In the genomic region with DNA sequence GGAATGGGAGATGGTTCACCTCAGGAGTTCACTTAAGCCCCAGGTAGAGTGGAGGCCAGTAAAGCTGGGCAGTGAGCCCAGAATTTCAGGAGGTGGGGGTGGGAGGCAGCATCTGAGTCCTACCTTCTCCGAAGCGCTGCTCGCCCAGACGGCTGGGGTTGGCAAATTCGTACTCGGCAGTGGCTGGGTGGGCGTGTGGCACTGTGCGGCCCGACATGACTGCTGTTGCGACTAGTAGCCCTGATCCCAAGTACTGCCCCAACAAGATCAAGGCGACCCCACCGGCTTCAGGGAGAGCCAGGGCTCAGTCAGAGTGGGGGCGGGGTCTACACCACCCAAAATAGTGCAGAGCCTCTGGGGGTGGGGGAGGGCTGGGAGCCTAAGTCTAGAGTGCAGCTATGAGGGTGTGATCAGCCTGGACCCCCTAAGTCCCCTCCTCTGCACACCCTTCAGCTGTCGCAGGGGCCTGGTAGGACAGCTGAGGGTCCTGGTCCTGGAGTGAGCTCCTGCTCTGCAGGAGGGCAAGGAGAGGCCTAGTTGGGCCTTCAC, we compare ENCODE assay signal across 9 mouse cellular contexts. TPM values are rescaled to one million over a fixed set of nuclear protein-coding genes. Genes with fewer than 3 reads are reported as not detected.
A peak's percentile ranks its signal among the peaks of the same experiment; 100 is the strongest.
DNase-seq lines count a peak whose midpoint lies in the region; ATAC-seq and TF ChIP-seq lines count a peak whose summit lies in the region.
"Had no signal": no experiment of that assay in that cellular context is flagged by ENCODE, and none has a peak within 500 bp of the region (broad histone marks: within the 10 kb centered on the region; RNA-seq: fewer than 3 reads in every experiment).

A gene (minus strand): TSS at position 301 of the 549 bp plus-strand sequence.

- H3K4me3 ChIP-seq in heart, embryonic 13.5 days: peak within 1 kb of the TSS; percentile 66
- peak within 1 kb of the TSS; percentile 56 for H3K4me3 ChIP-seq in liver, adult 2 months (ENCODE audit: insufficient read depth, low read depth, low read length)

- POLR2A ChIA-PET in Patski (lab: Charles Lee): interaction anchor here (2.4 kb wide), 1 partner anchor 25 kb away, joined by 12 read pairs; no protein-coding TSS in a partner anchor

- peak within 1 kb of the TSS; percentile 80 for H3K4me2 ChIP-seq in heart, embryonic 13.5 days

- H3K9me3 ChIP-seq in heart, embryonic 13.5 days: no peaks in the 10 kb centered on the region

- in situ Hi-C loops in Patski (cut with MboI; ENCODE audit: low pct_unique_long_range_greater_than_20kb): no loop called here

- DNase-seq in cerebellum, postnatal 10 days: peak; percentile 71 to 72
- no peak for DNase-seq in cerebellum, adult 11 months
- no peak for DNase-seq in Patski (ENCODE audit: low read depth, low spot score)
- no peak for DNase-seq in liver, adult 2 months (ENCODE audit: extremely low read depth, low read depth, low spot score)
- no peak for DNase-seq in thymus, postnatal 14 days
- DNase-seq in layer of hippocampus, postnatal 14 days (ENCODE audit: low spot score in 2 of 2): no peak
- DNase-seq in embryo, embryonic 9.5 days (ENCODE audit: extremely low spot score): no peak

- CTCF ChIA-PET in Patski (lab: Charles Lee): interaction anchor here (1.1 to 4.5 kb wide), 6 partner anchors 10 to 43 kb away, joined by 3 to 33 read pairs (median 8); a partner anchor contains a TSS

- WGBS in heart, embryonic 13.5 days: 28% methylated on average over 14 of the region's 14 CpGs
- 62% methylated on average over 14 of the region's 14 CpGs for WGBS in liver, adult 2 months

- no peak for TF ChIP-seq CTCF in Patski (IDR thresholded peaks at IDR 0.05)
- no peak for TF ChIP-seq CTCF in liver, adult 2 months (IDR thresholded peaks at IDR 0.05; ENCODE audit: low read depth, low read length)

- H3K36me3 ChIP-seq in heart, embryonic 13.5 days: peaks cover 30% of the 10 kb centered on the region
- H3K36me3 ChIP-seq in liver, adult 2 months (ENCODE audit: control insufficient read depth, insufficient read depth, low read length): no peaks in the 10 kb centered on the region

- peak within 1 kb of the TSS; percentile 94 for H3K9ac ChIP-seq in heart, embryonic 13.5 days
- H3K9ac ChIP-seq in liver, adult 2 months (ENCODE audit: low read depth, low read length): peak within 1 kb of the TSS; percentile 44

- no peaks in the 10 kb centered on the region for H3K27me3 ChIP-seq in Patski
- no peaks in the 10 kb centered on the region for H3K27me3 ChIP-seq in heart, embryonic 13.5 days (replicated peaks)
- no peaks in the 10 kb centered on the region for H3K27me3 ChIP-seq in liver, adult 2 months (ENCODE audit: control insufficient read depth, insufficient read depth, low read length)

- TF ChIP-seq POLR2A in liver, adult 2 months (IDR thresholded peaks at IDR 0.05; ENCODE audit: extremely low read depth, insufficient read depth, low read length): no peak

- no peaks in the 10 kb centered on the region for H3K79me2 ChIP-seq in liver, adult 2 months (ENCODE audit: control insufficient read depth, insufficient read depth, low read length)

- ATAC-seq in Patski: peak; percentile 13
- peak; percentile 71 for ATAC-seq in heart, embryonic 13.5 days (ENCODE audit: extremely low read depth, insufficient number of reproducible peaks, low FRiP score, low TSS enrichment)

- peaks cover 72% of the 10 kb centered on the region for H3K4me1 ChIP-seq in heart, embryonic 13.5 days
- H3K4me1 ChIP-seq in liver, adult 2 months (ENCODE audit: control insufficient read depth, insufficient read depth, low read length): no peaks in the 10 kb centered on the region

- peak within 1 kb of the TSS; percentile 100 for H3K27ac ChIP-seq in heart, embryonic 13.5 days (replicated peaks)
- peak within 1 kb of the TSS; percentile 39 for H3K27ac ChIP-seq in liver, adult 2 months (replicated peaks; ENCODE audit: insufficient read depth, low read depth, low read length)

RNA-seq across cellular contexts. Expression of the gene that starts here (rescaled TPM):
- 12.9 TPM for polyA plus RNA-seq in Patski (2021)
- polyA plus RNA-seq in heart, embryonic 13.5 days (2015; fragmentation: Nextera tagmentation; extraction: Ambion mirVana): 260 and 319 TPM in 2 replicates
- 0.55 TPM in 1 of 2 replicates, not detected in the other for total RNA-seq in liver, adult 2 months (2014; rRNA removed)
- 0.88 and 1.1 TPM in 2 replicates for polyA plus RNA-seq in liver, adult 2 months (2012; rRNA removed)
- 1 to 10 TPM; 1.3 to 1.8 TPM for total RNA-seq in layer of hippocampus, postnatal 14 days (2021)
- total RNA-seq: CH12.LX had no signal

Comparison
In these comparisons a context has a peak if more than half of its experiments do, and no peak if none do; other contexts are left out.
1. RNA of the gene that starts here (polyA plus RNA-seq): 260 to 319 TPM in heart, embryonic 13.5 days; 12.9 TPM in Patski (single experiment) and 0.88 to 1.1 TPM in liver, adult 2 months; every median in the first group is over 10 times any median in the second.
2. DNase-seq: peak in cerebellum, postnatal 10 days (2 of 2); none in cerebellum, adult 11 months (single experiment), Patski (single experiment), liver, adult 2 months (single experiment), thymus, postnatal 14 days (single experiment), layer of hippocampus, postnatal 14 days (0 of 2) and embryo, embryonic 9.5 days (single experiment).